Mouse (Mus musculus): Measurements from ENCODE around the gene Lsm3.

DNA sequence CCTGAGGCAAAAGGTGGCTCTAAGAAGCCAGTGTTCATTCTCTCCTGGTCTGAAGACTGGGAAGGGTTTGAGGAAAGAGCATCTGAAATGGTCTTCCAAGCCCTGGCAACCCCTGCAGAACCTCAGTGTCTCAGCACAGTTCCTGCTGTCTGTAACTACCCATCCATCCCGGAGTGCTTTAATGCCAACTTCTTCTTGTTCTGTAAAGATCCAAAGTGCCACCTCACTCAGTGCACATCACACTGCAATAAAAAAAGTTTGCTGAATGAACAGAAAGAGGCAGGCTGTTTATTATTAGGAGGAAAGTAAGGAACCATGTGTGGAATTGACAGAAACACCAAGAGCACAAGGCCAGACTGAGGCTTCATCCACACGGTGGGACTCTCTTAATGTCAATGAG lies 45.0 kb upstream of the Lsm3 start:
- TF ChIP-seq CTCF (conservative IDR thresholded peaks at IDR 0.05; ENCODE audit: insufficient read depth, insufficient read length, low read depth, low read length) (no peak), POLR2A (IDR thresholded peaks at IDR 0.05; ENCODE audit: low read depth, low read length) (no peak)
